Mouse (Mus musculus) kidney, embryonic 16.5 days (tissue): ENCODE results near the gene Gm20920. TPM values are rescaled to one million over a fixed set of nuclear protein-coding genes. Genes with fewer than 3 reads are reported as not detected.
"Not testable (repeated sequence)": the region's sequence is repeated elsewhere in the genome, so short reads cannot be mapped to it uniquely, and the experiment has no call there.

Experiments used
- ATAC-seq: fragments of 200-750 bp; cut with Nextera tagmentation; 2 replicates; pipeline ENCODE4 v1.8.0; 2017; ENCODE audit warnings: moderate TSS enrichment; ENCODE audit not compliant: low FRiP score, low TSS enrichment
- H3K27ac ChIP-seq: fragments of 300-500 bp; sonication (generic); 2 replicates; pipeline ENCODE4 v1.5.1; 2014; ENCODE audit warnings: low read length
- H3K27me3 ChIP-seq: fragments of 300-500 bp; sonication (generic); 2 replicates; pipeline ENCODE4 v1.6.1; 2014; ENCODE audit warnings: low read length, control low read depth, mixed read lengths; ENCODE audit not compliant: insufficient read depth
- H3K36me3 ChIP-seq: fragments of 300-500 bp; sonication (generic); 2 replicates; pipeline ENCODE4 v1.6.1; 2014; ENCODE audit warnings: low read length, control low read depth, mixed read lengths; ENCODE audit not compliant: insufficient read depth
- H3K4me1 ChIP-seq: fragments of 300-500 bp; sonication (generic); 2 replicates; pipeline ENCODE4 v1.6.1; 2014; ENCODE audit warnings: low read length, control low read depth, mixed read lengths; ENCODE audit not compliant: insufficient read depth
- H3K4me2 ChIP-seq: fragments of 300-500 bp; sonication (generic); replicated peaks from 2 replicates; pipeline ENCODE4 v1.6.1; 2014; ENCODE audit warnings: low read depth, low read length
- H3K4me3 ChIP-seq: fragments of 300-500 bp; sonication (generic); 2 replicates; pipeline ENCODE4 v1.5.1; 2014; ENCODE audit warnings: mild to moderate bottlenecking, low read length
- H3K9ac ChIP-seq: fragments of 300-500 bp; sonication (generic); replicated peaks from 2 replicates; pipeline ENCODE4 v1.6.1; 2014; ENCODE audit warnings: low read length
- H3K9me3 ChIP-seq: fragments of 300-500 bp; sonication (generic); 2 replicates; pipeline ENCODE4 v1.6.1; 2016; ENCODE audit warnings: low read length, control low read depth
- WGBS: fragments of 180-500 bp; shearing (Covaris S2); extraction: QIAGEN DNeasy Blood & Tissue Kit; methylation state at CpG from one replicate; pipeline ENCODE4 v1.1.7; 2014; 5-methylcytosine and 5-hydroxymethylcytosine counted together
- polyA plus RNA-seq: library from polyadenylated mRNA; unstranded; fragments of >200 nt; fragmentation: Nextera tagmentation; extraction: Ambion mirVana; gene quantifications from 2 replicates; pipeline ENCODE4 v1.2.1, GENCODE M21; 2015

The Gm20920 gene
- polyA plus RNA-seq = not detected in 2 replicates

GRCm38 (mm10) chrY:51851820-51852219 lies at the start of gene Gm20920:
Gene Gm20920 (plus strand): TSS chrY:51852120.
- not testable (repeated sequence) for H3K36me3 ChIP-seq, H3K27me3 ChIP-seq, H3K27ac ChIP-seq, H3K9ac ChIP-seq, ATAC-seq, H3K4me1 ChIP-seq, H3K9me3 ChIP-seq, H3K4me2 ChIP-seq, H3K4me3 ChIP-seq
- no CpG with 5 or more reads among the region's 6 CpGs for WGBS
